Mouse (Mus musculus): ENCODE measurements around the gene St6galnac3. TPM values are rescaled to one million over a fixed set of nuclear protein-coding genes. Genes with fewer than 3 reads are reported as not detected.

The St6galnac3 gene
- polyA plus RNA-seq, 1 experiment from 2014 or later: 34.4 TPM

DNA sequence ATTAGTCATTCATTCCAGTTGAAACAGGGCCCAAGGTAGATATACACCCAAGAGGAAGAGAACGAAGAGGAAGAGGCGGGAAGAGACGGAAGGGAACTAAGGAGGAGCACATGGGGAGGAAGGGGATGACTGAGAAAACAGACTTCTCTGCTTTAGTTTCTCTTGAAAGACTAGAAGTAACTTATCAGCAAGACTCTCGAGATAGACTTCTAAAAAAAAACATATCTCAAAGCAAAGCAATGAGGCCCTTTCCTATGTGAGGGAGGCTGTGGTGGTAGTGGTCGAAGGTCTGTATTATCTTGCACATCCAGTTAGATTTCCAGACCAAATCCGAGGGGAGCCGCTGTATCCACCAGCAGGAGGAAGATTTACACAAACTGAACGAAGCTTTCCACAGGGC lies 50.6 kb downstream of the St6galnac3 start:
- TF ChIP-seq CTCF (IDR thresholded peaks at IDR 0.05; ENCODE audit: low read depth): no peak
- peaks cover 15% of the 10 kb centered on the region for H3K4me1 ChIP-seq (replicated peaks; ENCODE audit: insufficient read depth, low read length)
- no peak overlapping the region for H3K9ac ChIP-seq (ENCODE audit: low read depth, low read length)
- no peaks in the 10 kb centered on the region for H3K36me3 ChIP-seq (ENCODE audit: insufficient read depth, low read length)
- no peaks in the 10 kb centered on the region for H3K9me3 ChIP-seq (replicated peaks; ENCODE audit: low read length)
- no peaks in the 10 kb centered on the region for H3K27me3 ChIP-seq (ENCODE audit: insufficient read depth, low read length)
- no peak for DNase-seq (ENCODE audit: low spot score)
- no peak overlapping the region for H3K4me2 ChIP-seq (ENCODE audit: low read length)
- WGBS: 81% methylated on average over 8 of the region's 8 CpGs
- H3K4me3 ChIP-seq (replicated peaks; ENCODE audit: low read depth, low read length): no peak overlapping the region
- H3K27ac ChIP-seq: no peak overlapping the region
- ATAC-seq (replicated peaks; ENCODE audit: low FRiP score, low read depth): no peak

GRCm38 (mm10) chr3:153673451-153673850 lies 51.5 kb downstream of the St6galnac3 start:
- Histone ChIP-seq H3K27me3 (ENCODE audit: insufficient read depth, low read length) (no peaks in the 10 kb centered on the region), H3K9me3 (replicated peaks; ENCODE audit: low read length) (no peaks in the 10 kb centered on the region), H3K4me2 (ENCODE audit: low read length) (no peak overlapping the region), H3K27ac (no peak overlapping the region), H3K4me1 (replicated peaks; ENCODE audit: insufficient read depth, low read length) (peaks cover 21% of the 10 kb centered on the region), H3K4me3 (replicated peaks; ENCODE audit: low read depth, low read length) (no peak overlapping the region), H3K9ac (ENCODE audit: low read depth, low read length) (no peak overlapping the region), H3K36me3 (ENCODE audit: insufficient read depth, low read length) (no peaks in the 10 kb centered on the region)
- no peak for ATAC-seq (replicated peaks; ENCODE audit: low FRiP score, low read depth)
- TF ChIP-seq CTCF (IDR thresholded peaks at IDR 0.05; ENCODE audit: low read depth): no peak
- no peak for DNase-seq (ENCODE audit: low spot score)
- WGBS: 87% methylated on average over 12 of the region's 12 CpGs

DNA sequence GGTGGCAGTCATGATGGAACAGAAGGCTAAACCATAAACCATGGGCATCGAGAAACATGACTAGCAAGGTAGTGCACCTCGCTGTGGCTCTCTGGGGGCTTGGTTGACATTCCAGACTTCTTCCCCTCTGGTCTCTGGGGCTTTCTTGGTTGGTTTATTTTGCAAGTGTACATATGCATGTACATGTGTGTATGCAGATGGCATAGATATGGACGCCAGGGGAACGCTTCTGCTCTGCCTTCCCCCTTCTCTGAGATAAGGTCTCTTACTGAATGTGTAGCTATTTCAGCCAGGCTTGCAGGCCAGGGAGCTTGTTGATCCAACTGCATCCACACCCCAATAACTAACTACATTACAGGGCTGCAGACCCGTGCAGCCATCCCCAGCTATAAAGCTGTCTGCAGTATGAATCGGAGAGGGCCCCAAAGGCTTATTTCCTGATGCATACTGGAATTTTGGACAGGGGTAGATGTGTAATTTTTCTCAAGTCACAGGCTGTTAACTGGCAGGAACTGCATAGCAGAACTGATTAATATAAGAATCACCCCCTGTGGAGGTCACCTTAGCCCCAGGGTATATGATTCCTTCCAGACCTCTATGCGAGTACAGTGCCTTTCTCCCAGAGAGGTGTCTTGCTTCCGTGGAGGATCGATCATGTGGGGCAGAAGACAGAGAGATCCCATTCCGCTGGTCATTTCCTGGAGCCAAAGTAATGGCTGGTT lies 53.9 kb downstream of the St6galnac3 start:
- H3K4me1 ChIP-seq (replicated peaks; ENCODE audit: insufficient read depth, low read length): peaks cover 23% of the 10 kb centered on the region
- H3K4me2 ChIP-seq (ENCODE audit: low read length): no peak overlapping the region
- H3K27ac ChIP-seq: no peak overlapping the region
- no peaks in the 10 kb centered on the region for H3K27me3 ChIP-seq (ENCODE audit: insufficient read depth, low read length)
- H3K4me3 ChIP-seq (replicated peaks; ENCODE audit: low read depth, low read length): no peak overlapping the region
- TF ChIP-seq CTCF (IDR thresholded peaks at IDR 0.05; ENCODE audit: low read depth): no peak
- WGBS: 57% methylated on average over 10 of the region's 10 CpGs
- DNase-seq (ENCODE audit: low spot score) (no peak), ATAC-seq (replicated peaks; ENCODE audit: low FRiP score, low read depth) (no peak)
- no peak overlapping the region for H3K9ac ChIP-seq (ENCODE audit: low read depth, low read length)
- no peaks in the 10 kb centered on the region for H3K36me3 ChIP-seq (ENCODE audit: insufficient read depth, low read length)
- H3K9me3 ChIP-seq (replicated peaks; ENCODE audit: low read length): no peaks in the 10 kb centered on the region

- no peak overlapping the region for H3K4me3 ChIP-seq (replicated peaks; ENCODE audit: low read depth, low read length)
- H3K4me2 ChIP-seq (ENCODE audit: low read length): no peak overlapping the region
- H3K9me3 ChIP-seq (replicated peaks; ENCODE audit: low read length): no peaks in the 10 kb centered on the region
- H3K4me1 ChIP-seq (replicated peaks; ENCODE audit: insufficient read depth, low read length): peaks cover 23% of the 10 kb centered on the region
- peak overlapping the region; percentile 65; the same call in 1 of the 2 replicates for H3K27ac ChIP-seq
- H3K36me3 ChIP-seq (ENCODE audit: insufficient read depth, low read length): no peaks in the 10 kb centered on the region
- WGBS: 70% methylated on average over 13 of the region's 13 CpGs
- H3K27me3 ChIP-seq (ENCODE audit: insufficient read depth, low read length): no peaks in the 10 kb centered on the region
- no peak for DNase-seq (ENCODE audit: low spot score)
- peak; percentile 58; the same call in 1 of the 2 replicates for ATAC-seq (replicated peaks; ENCODE audit: low FRiP score, low read depth)
- H3K9ac ChIP-seq (ENCODE audit: low read depth, low read length): 0 out of 2 replicates have a peak overlapping the region, but pooled peaks have one; percentile 2
- TF ChIP-seq CTCF (IDR thresholded peaks at IDR 0.05; ENCODE audit: low read depth): no peak
Measured at GRCm38 (mm10) chr3:153669737-153670435, 55.1 kb downstream of the St6galnac3 start.

GRCm38 (mm10) chr3:153669329-153669728 lies 55.6 kb downstream of the St6galnac3 start:
- Histone ChIP-seq H3K27me3 (ENCODE audit: insufficient read depth, low read length) (no peaks in the 10 kb centered on the region), H3K9ac (ENCODE audit: low read depth, low read length) (no peak overlapping the region), H3K36me3 (ENCODE audit: insufficient read depth, low read length) (no peaks in the 10 kb centered on the region), H3K4me1 (replicated peaks; ENCODE audit: insufficient read depth, low read length) (peaks cover 23% of the 10 kb centered on the region), H3K27ac (peak overlapping the region; percentile 65; the same call in 1 of the 2 replicates), H3K4me2 (ENCODE audit: low read length) (no peak overlapping the region), H3K9me3 (replicated peaks; ENCODE audit: low read length) (no peaks in the 10 kb centered on the region), H3K4me3 (replicated peaks; ENCODE audit: low read depth, low read length) (no peak overlapping the region)
- 22% methylated on average over 8 of the region's 8 CpGs for WGBS
- DNase-seq (ENCODE audit: low spot score): no peak
- TF ChIP-seq CTCF (IDR thresholded peaks at IDR 0.05; ENCODE audit: low read depth): no peak
- no peak for ATAC-seq (replicated peaks; ENCODE audit: low FRiP score, low read depth)

DNA sequence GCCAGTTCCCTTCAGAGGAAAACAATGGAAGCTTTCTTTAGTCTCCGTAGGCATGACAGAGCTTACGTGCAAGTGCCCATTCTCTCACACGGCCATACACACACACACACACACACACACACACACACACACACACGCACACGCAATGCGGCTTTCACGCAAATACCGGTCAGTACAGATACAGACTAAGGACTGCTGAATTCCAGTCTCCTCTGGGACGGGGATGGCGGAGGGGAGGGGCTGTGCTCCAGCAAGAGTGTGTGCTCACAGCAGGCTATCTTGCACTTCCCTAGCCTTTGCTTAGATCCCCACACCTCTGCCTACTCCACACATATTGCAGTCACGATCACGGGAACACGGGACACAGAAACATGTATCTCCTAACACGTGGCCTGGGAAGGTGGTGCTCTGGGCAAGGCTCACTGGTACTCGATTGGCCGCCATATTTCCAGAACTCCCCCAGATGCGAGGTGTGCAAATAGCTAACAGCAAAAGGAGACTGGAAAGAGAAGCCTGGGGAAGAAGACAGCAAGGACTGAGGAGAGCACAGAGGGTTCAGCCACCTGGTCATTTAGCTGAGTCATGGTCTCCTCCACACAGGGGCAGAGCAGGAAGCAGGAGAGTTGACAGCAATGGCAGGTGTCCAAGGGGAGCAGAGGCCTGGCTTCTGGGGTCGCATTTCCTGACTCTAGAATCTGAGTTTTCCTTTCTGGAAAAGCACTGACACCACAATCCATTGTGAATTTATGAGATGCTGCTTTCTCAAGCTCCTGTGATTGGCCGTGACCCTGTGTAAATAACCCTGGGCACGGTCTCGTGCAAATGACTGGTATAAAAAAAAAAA lies 56.3 kb downstream of the St6galnac3 start:
- Histone ChIP-seq H3K27me3 (ENCODE audit: insufficient read depth, low read length) (no peaks in the 10 kb centered on the region), H3K4me3 (replicated peaks; ENCODE audit: low read depth, low read length) (no peak overlapping the region), H3K27ac (peak overlapping the region; percentile 47; the same call in 1 of the 2 replicates), H3K4me1 (replicated peaks; ENCODE audit: insufficient read depth, low read length) (peaks cover 27% of the 10 kb centered on the region), H3K4me2 (ENCODE audit: low read length) (no peak overlapping the region), H3K36me3 (ENCODE audit: insufficient read depth, low read length) (no peaks in the 10 kb centered on the region), H3K9me3 (replicated peaks; ENCODE audit: low read length) (no peaks in the 10 kb centered on the region), H3K9ac (ENCODE audit: low read depth, low read length) (no peak overlapping the region)
- 57% methylated on average over 21 of the region's 21 CpGs for WGBS
- ATAC-seq (replicated peaks; ENCODE audit: low FRiP score, low read depth): peak; percentile 46; the same call in 1 of the 2 replicates
- no peak for TF ChIP-seq CTCF (IDR thresholded peaks at IDR 0.05; ENCODE audit: low read depth)
- DNase-seq (ENCODE audit: low spot score): peak; percentile 84

All from kidney, postnatal 0 days (tissue).